Mouse (Mus musculus): ENCODE measurements around the gene Amy2a3. TPM values are rescaled to one million over a fixed set of nuclear protein-coding genes. Genes with fewer than 3 reads are reported as not detected.
"Not testable (repeated sequence)": the region's sequence is repeated elsewhere in the genome, so short reads cannot be mapped to it uniquely, and the experiment has no call there.

Amy2a3 gene
- polyA plus RNA-seq (2012; rRNA removed), result 0.25 TPM in 1 of 2 replicates, not detected in the other

DNA sequence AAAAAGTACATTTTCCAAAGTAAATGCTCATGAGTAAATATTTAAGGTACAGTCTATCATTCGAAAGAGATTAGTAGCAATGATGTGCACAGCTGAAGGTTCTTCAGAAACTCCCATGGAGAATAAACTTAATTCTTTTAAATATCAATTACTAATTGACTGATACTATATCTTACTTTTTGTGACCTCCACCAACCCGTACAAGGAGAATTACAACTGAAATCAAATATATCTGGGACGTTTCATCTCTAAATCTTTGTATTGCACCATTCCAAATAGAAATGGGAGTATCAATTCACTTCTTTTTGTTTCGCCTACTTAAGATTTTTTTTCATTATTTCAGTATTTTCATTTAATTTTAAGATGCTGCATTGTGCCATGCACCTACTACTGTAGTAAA, at the start of gene Amy2a3:
TSS of gene Amy2a3 (minus strand) at position 101 of the 400 bp plus-strand sequence.
- not testable (repeated sequence) for H3K36me3 ChIP-seq (ENCODE audit: control insufficient read depth, insufficient read depth, low read length); H3K27ac ChIP-seq (ENCODE audit: control insufficient read depth, insufficient read depth, low read depth, low read length); H3K4me1 ChIP-seq (ENCODE audit: control insufficient read depth, insufficient read depth, low read length); H3K27me3 ChIP-seq (ENCODE audit: control insufficient read depth, insufficient read depth, low read length); H3K4me3 ChIP-seq (ENCODE audit: control insufficient read depth, low read depth, low read length)

DNA sequence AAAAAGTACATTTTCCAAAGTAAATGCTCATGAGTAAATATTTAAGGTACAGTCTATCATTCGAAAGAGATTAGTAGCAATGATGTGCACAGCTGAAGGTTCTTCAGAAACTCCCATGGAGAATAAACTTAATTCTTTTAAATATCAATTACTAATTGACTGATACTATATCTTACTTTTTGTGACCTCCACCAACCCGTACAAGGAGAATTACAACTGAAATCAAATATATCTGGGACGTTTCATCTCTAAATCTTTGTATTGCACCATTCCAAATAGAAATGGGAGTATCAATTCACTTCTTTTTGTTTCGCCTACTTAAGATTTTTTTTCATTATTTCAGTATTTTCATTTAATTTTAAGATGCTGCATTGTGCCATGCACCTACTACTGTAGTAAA, 32.7 kb upstream of the Amy2a3 start, which contains the start of gene Amy2a2:
TSS of gene Amy2a2 (minus strand) at position 101 of the 400 bp plus-strand sequence.
- H3K4me1 ChIP-seq (ENCODE audit: control insufficient read depth, insufficient read depth, low read length); H3K27me3 ChIP-seq (ENCODE audit: control insufficient read depth, insufficient read depth, low read length); H3K27ac ChIP-seq (ENCODE audit: control insufficient read depth, insufficient read depth, low read depth, low read length); H3K36me3 ChIP-seq (ENCODE audit: control insufficient read depth, insufficient read depth, low read length); H3K4me3 ChIP-seq (ENCODE audit: control insufficient read depth, low read depth, low read length): not testable (repeated sequence)

GRCm38 (mm10) chr3:113345484-113345883, 21.6 kb upstream of the Amy2a3 start:
- not testable (repeated sequence) for H3K27ac ChIP-seq (ENCODE audit: control insufficient read depth, insufficient read depth, low read depth, low read length); H3K4me3 ChIP-seq (ENCODE audit: control insufficient read depth, low read depth, low read length); H3K36me3 ChIP-seq (ENCODE audit: control insufficient read depth, insufficient read depth, low read length); H3K4me1 ChIP-seq (ENCODE audit: control insufficient read depth, insufficient read depth, low read length); H3K27me3 ChIP-seq (ENCODE audit: control insufficient read depth, insufficient read depth, low read length)

- H3K27ac ChIP-seq (ENCODE audit: control insufficient read depth, insufficient read depth, low read depth, low read length); H3K4me3 ChIP-seq (ENCODE audit: control insufficient read depth, low read depth, low read length); H3K4me1 ChIP-seq (ENCODE audit: control insufficient read depth, insufficient read depth, low read length); H3K27me3 ChIP-seq (ENCODE audit: control insufficient read depth, insufficient read depth, low read length); H3K36me3 ChIP-seq (ENCODE audit: control insufficient read depth, insufficient read depth, low read length): not testable (repeated sequence)
These were observed 10.9 kb downstream of the Amy2a3 start for GRCm38 (mm10) chr3:113312937-113313336.

- H3K27me3 ChIP-seq (ENCODE audit: control insufficient read depth, insufficient read depth, low read length); H3K27ac ChIP-seq (ENCODE audit: control insufficient read depth, insufficient read depth, low read depth, low read length): not testable (repeated sequence)
These were observed 32.5 kb downstream of the Amy2a3 start, which contains the start of gene Amy2a4 for GRCm38 (mm10) chr3:113291349-113291748. TSS of gene Amy2a4 (minus strand) at chr3:113291449.

GRCm38 (mm10) chr3:113280285-113280684, 43.6 kb downstream of the Amy2a3 start:
- not testable (repeated sequence) for H3K4me1 ChIP-seq (ENCODE audit: control insufficient read depth, insufficient read depth, low read length); H3K27me3 ChIP-seq (ENCODE audit: control insufficient read depth, insufficient read depth, low read length); H3K27ac ChIP-seq (ENCODE audit: control insufficient read depth, insufficient read depth, low read depth, low read length); H3K36me3 ChIP-seq (ENCODE audit: control insufficient read depth, insufficient read depth, low read length); H3K4me3 ChIP-seq (ENCODE audit: control insufficient read depth, low read depth, low read length)

More at GRCm38 (mm10) chr3:113291349-113291748, 32.5 kb downstream of the Amy2a3 start, which contains the start of gene Amy2a4:
- H3K4me1 ChIP-seq (ENCODE audit: control insufficient read depth, insufficient read depth, low read length); H3K36me3 ChIP-seq (ENCODE audit: control insufficient read depth, insufficient read depth, low read length); H3K4me3 ChIP-seq (ENCODE audit: control insufficient read depth, low read depth, low read length): not testable (repeated sequence)

GRCm38 (mm10) chr3:113279586-113279985, 44.3 kb downstream of the Amy2a3 start:
- not testable (repeated sequence) for H3K27ac ChIP-seq (ENCODE audit: control insufficient read depth, insufficient read depth, low read depth, low read length); H3K4me3 ChIP-seq (ENCODE audit: control insufficient read depth, low read depth, low read length); H3K4me1 ChIP-seq (ENCODE audit: control insufficient read depth, insufficient read depth, low read length); H3K27me3 ChIP-seq (ENCODE audit: control insufficient read depth, insufficient read depth, low read length); H3K36me3 ChIP-seq (ENCODE audit: control insufficient read depth, insufficient read depth, low read length)

Other genes with a start within 250 kb of the Amy2a3 start
- gene Amy2a5, start 65.2 kb downstream of the Amy2a3 start, polyA plus RNA-seq (2012; rRNA removed), result 0.22 TPM in 1 of 2 replicates, not detected in the other
- gene Amy2a4, start 32.6 kb downstream of the Amy2a3 start, polyA plus RNA-seq (2012; rRNA removed), result 0.25 TPM in 1 of 2 replicates, not detected in the other
- gene Amy2a2, start 32.6 kb upstream of the Amy2a3 start, polyA plus RNA-seq (2012; rRNA removed), result 0.25 TPM in 1 of 2 replicates, not detected in the other
- gene Amy2a1, start 208.4 kb upstream of the Amy2a3 start, polyA plus RNA-seq (2012; rRNA removed), result not detected in 2 replicates

Data from testis, adult 2 months (tissue).